Mouse (Mus musculus): ENCODE data around the gene Rnf32. TPM values are rescaled to one million over a fixed set of nuclear protein-coding genes. Genes with fewer than 3 reads are reported as not detected.
A peak's percentile ranks its signal among the peaks of the same experiment; 100 is the strongest.

Gene Rnf32
- polyA plus RNA-seq, 1 experiment: 202 TPM

DNA sequence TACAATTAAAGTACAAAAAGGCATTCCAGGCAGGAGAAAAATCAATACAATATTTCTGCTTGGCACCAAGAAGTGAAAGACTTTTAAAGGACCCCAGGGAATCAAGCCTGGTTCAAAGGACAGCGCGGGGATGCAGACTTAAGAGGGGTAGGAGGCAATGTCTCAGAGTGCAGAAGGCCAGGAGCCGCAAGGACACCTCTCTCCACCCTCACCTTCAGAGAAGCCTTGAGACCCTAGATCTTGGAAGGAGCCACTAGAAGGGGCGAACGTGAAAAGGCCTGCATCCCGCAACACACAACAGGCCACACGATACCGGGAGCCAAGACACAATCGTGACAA is 592 bp upstream of the Rnf32 start:
- H3K36me3 ChIP-seq (ENCODE audit: control insufficient read depth, insufficient read depth, low read length): peaks cover 2% of the 10 kb centered on the region
- H3K27ac ChIP-seq (ENCODE audit: control insufficient read depth, insufficient read depth, low read depth, low read length): peak overlapping the region; percentile 69
- TF ChIP-seq CTCF (IDR thresholded peaks at IDR 0.05; ENCODE audit: control insufficient read depth, insufficient read depth, insufficient replicate concordance, low read depth, low read length) (no peak), POLR2A (IDR thresholded peaks at IDR 0.05; ENCODE audit: control insufficient read depth, low read depth, low read length) (no peak)
- no peaks in the 10 kb centered on the region for H3K27me3 ChIP-seq (ENCODE audit: control insufficient read depth, insufficient read depth, low read length)
- peaks cover 2% of the 10 kb centered on the region; the same call in 1 of the 2 replicates for H3K4me1 ChIP-seq (ENCODE audit: control insufficient read depth, insufficient read depth, low read length)
- H3K4me3 ChIP-seq (ENCODE audit: control insufficient read depth, low read depth, low read length): peak overlapping the region; percentile 84

DNA sequence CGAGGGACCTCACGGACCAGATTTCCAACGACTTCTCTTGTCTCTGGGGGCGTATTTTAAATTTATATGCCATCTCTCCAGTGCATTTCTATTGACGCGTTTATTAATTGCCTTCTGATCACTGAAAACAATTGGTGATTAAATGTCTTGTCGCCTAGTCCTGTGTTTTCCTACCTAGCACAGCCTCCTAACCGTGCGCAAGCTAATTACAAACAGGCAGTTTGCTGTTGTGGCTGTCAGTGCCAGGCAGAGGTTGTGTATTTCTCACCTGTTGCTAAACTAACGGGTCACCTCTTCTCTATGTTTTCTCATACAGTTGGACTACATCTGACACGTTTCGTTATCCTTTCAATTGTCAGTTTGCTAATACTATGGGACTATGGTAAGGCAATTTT is 469 bp downstream of the Rnf32 start:
- peak overlapping the region; percentile 98 for H3K27ac ChIP-seq (ENCODE audit: control insufficient read depth, insufficient read depth, low read depth, low read length)
- H3K36me3 ChIP-seq (ENCODE audit: control insufficient read depth, insufficient read depth, low read length): peaks cover 3% of the 10 kb centered on the region
- no peak for TF ChIP-seq CTCF (IDR thresholded peaks at IDR 0.05; ENCODE audit: control insufficient read depth, insufficient read depth, insufficient replicate concordance, low read depth, low read length)
- no peak for TF ChIP-seq POLR2A (IDR thresholded peaks at IDR 0.05; ENCODE audit: control insufficient read depth, low read depth, low read length)
- H3K4me3 ChIP-seq (ENCODE audit: control insufficient read depth, low read depth, low read length): peak overlapping the region; percentile 97
- H3K27me3 ChIP-seq (ENCODE audit: control insufficient read depth, insufficient read depth, low read length): no peaks in the 10 kb centered on the region
- peaks cover 2% of the 10 kb centered on the region; the same call in 1 of the 2 replicates for H3K4me1 ChIP-seq (ENCODE audit: control insufficient read depth, insufficient read depth, low read length)

DNA sequence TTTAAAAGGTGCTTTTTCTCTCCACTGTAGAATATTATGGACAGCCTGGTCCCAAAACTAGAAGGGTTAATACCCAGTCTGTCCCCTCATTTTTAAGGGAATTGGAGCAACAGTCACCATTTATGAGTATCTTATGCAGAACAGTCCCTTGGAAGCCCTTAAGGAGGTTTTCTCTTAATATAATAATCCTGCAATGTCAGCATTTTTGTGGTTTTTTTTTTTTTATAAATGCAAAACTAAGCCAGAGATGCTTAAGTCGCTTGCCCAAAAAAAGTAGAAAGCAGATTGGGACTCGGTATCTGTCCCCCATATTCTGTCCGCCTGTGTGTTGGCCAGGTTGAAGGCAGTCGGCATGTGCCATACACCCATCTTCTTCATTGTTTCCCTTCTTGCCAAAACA is 1.4 kb downstream of the Rnf32 start:
- TF ChIP-seq CTCF (IDR thresholded peaks at IDR 0.05; ENCODE audit: control insufficient read depth, insufficient read depth, insufficient replicate concordance, low read depth, low read length) (no peak), POLR2A (IDR thresholded peaks at IDR 0.05; ENCODE audit: control insufficient read depth, low read depth, low read length) (no peak)
- Histone ChIP-seq H3K4me1 (ENCODE audit: control insufficient read depth, insufficient read depth, low read length) (peaks cover 2% of the 10 kb centered on the region; the same call in 1 of the 2 replicates), H3K36me3 (ENCODE audit: control insufficient read depth, insufficient read depth, low read length) (peaks cover 3% of the 10 kb centered on the region), H3K4me3 (ENCODE audit: control insufficient read depth, low read depth, low read length) (peak overlapping the region; percentile 56), H3K27me3 (ENCODE audit: control insufficient read depth, insufficient read depth, low read length) (no peaks in the 10 kb centered on the region), H3K27ac (ENCODE audit: control insufficient read depth, insufficient read depth, low read depth, low read length) (no peak overlapping the region)

DNA sequence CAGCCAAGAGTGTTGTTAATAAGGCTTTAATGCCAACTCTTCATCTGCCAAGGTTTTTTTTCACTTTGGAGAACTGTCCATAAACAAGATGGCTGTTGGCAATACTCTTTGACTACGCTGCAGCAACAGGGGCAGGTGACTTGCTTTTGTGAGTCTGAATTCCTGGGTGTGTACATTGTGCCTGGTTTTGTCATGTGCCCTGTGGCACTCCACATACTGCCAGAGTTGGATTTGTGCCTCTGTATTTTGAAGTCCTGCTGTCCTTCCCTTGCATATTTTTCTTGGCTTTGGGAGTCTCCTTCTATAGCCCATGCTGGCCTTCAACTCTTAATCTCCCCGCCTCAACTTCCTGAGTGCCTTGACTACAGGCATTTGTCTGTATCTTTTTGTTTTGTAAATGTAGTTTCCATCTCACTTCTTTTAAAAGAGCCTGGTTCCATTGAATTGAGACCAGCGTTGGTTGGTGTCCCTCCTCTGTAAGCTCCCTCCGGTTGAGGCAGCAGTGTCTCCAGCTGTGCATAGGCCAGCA is 3.2 kb downstream of the Rnf32 start:
- Histone ChIP-seq H3K27ac (ENCODE audit: control insufficient read depth, insufficient read depth, low read depth, low read length) (no peak overlapping the region), H3K4me3 (ENCODE audit: control insufficient read depth, low read depth, low read length) (peak overlapping the region; percentile 16; the same call in 1 of the 2 replicates), H3K27me3 (ENCODE audit: control insufficient read depth, insufficient read depth, low read length) (no peaks in the 10 kb centered on the region), H3K4me1 (ENCODE audit: control insufficient read depth, insufficient read depth, low read length) (peaks cover 2% of the 10 kb centered on the region; the same call in 1 of the 2 replicates), H3K36me3 (ENCODE audit: control insufficient read depth, insufficient read depth, low read length) (peaks cover 3% of the 10 kb centered on the region)
- TF ChIP-seq POLR2A (IDR thresholded peaks at IDR 0.05; ENCODE audit: control insufficient read depth, low read depth, low read length): no peak

DNA sequence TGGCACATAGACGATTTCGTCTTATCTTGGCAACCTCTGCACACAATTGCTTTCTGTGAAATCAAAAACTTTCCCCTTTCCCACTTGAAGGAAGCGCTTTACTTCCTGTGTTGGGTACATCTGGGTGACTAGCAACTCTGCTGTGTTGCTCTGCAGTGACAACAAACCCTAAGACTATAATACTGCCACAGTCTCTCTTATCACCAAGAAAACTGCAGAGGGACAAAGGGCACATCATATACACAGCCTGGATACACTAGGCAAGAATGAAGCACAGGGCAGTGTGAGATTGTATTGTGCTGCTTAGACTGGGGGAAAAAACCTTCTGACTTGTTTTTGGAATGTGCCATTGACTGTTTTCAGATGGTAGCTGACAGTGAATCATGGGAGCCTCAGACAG is 4.1 kb downstream of the Rnf32 start:
- Histone ChIP-seq H3K27ac (ENCODE audit: control insufficient read depth, insufficient read depth, low read depth, low read length) (no peak overlapping the region), H3K4me1 (ENCODE audit: control insufficient read depth, insufficient read depth, low read length) (peaks cover 2% of the 10 kb centered on the region; the same call in 1 of the 2 replicates), H3K4me3 (ENCODE audit: control insufficient read depth, low read depth, low read length) (no peak overlapping the region), H3K27me3 (ENCODE audit: control insufficient read depth, insufficient read depth, low read length) (no peaks in the 10 kb centered on the region), H3K36me3 (ENCODE audit: control insufficient read depth, insufficient read depth, low read length) (peaks cover 3% of the 10 kb centered on the region)
- TF ChIP-seq POLR2A (IDR thresholded peaks at IDR 0.05; ENCODE audit: control insufficient read depth, low read depth, low read length) (no peak), CTCF (IDR thresholded peaks at IDR 0.05; ENCODE audit: control insufficient read depth, insufficient read depth, insufficient replicate concordance, low read depth, low read length) (no peak)

DNA sequence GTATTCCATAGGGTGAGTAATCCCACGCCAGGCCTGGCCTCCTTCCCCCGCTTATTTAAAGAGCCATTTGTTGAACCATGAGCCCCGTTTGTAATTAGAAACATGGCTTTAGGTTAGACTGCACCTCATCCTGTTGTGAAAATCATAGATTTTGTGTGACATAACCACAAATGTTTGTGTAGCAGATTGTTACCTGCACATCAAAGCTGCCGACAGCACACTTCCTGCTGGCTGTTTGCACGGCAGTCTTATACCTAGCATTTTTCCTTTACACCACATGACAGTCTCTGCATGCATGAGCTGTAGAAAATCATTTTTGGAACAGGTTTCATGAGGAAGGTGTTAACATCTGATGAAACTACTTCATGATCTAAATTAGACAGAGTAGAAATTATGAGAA is 9.9 kb downstream of the Rnf32 start:
- Histone ChIP-seq H3K27ac (ENCODE audit: control insufficient read depth, insufficient read depth, low read depth, low read length) (no peak overlapping the region), H3K4me1 (ENCODE audit: control insufficient read depth, insufficient read depth, low read length) (no peaks in the 10 kb centered on the region), H3K4me3 (ENCODE audit: control insufficient read depth, low read depth, low read length) (no peak overlapping the region), H3K27me3 (ENCODE audit: control insufficient read depth, insufficient read depth, low read length) (no peaks in the 10 kb centered on the region), H3K36me3 (ENCODE audit: control insufficient read depth, insufficient read depth, low read length) (peaks cover 3% of the 10 kb centered on the region)
- TF ChIP-seq POLR2A (IDR thresholded peaks at IDR 0.05; ENCODE audit: control insufficient read depth, low read depth, low read length) (no peak), CTCF (IDR thresholded peaks at IDR 0.05; ENCODE audit: control insufficient read depth, insufficient read depth, insufficient replicate concordance, low read depth, low read length) (no peak)

DNA sequence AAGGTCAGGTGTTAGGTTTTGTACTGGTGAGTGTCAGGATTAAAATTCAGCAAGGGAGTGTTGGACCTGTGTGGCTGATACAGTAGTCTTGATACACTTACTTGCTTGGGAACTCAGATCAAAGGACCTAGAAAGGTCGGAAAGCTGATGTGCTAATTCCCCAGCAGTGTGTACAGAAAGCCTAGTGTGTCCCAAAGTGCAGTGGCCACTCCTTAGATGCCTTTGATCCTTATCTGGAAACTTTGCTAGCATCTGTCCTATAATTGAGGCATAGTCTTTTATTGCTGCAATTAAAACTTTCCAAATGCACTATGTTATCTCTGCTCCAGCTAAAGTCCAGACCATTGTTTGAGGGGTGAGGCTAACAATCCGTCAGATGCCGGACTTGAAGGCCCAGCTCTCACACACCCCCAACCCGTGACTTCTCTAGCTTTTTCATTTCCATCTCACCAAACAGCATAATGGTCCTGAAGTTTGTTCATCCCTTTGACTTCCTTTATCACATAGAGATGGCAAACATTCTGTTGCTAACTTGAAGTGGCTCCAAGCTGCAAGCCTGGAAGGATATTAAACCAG is 16.3 kb downstream of the Rnf32 start:
- Histone ChIP-seq H3K4me1 (ENCODE audit: control insufficient read depth, insufficient read depth, low read length) (no peaks in the 10 kb centered on the region), H3K4me3 (ENCODE audit: control insufficient read depth, low read depth, low read length) (no peak overlapping the region), H3K27ac (ENCODE audit: control insufficient read depth, insufficient read depth, low read depth, low read length) (no peak overlapping the region), H3K36me3 (ENCODE audit: control insufficient read depth, insufficient read depth, low read length) (no peaks in the 10 kb centered on the region), H3K27me3 (ENCODE audit: control insufficient read depth, insufficient read depth, low read length) (no peaks in the 10 kb centered on the region)
- TF ChIP-seq CTCF (IDR thresholded peaks at IDR 0.05; ENCODE audit: control insufficient read depth, insufficient read depth, insufficient replicate concordance, low read depth, low read length): no peak
- TF ChIP-seq POLR2A (IDR thresholded peaks at IDR 0.05; ENCODE audit: control insufficient read depth, low read depth, low read length): no peak
